In genomic region chr11:115071631-115072294, GRCm38 (mm10) we compare ENCODE assay signal across 8 mouse cellular contexts. TPM values are rescaled to one million over a fixed set of nuclear protein-coding genes. Genes with fewer than 3 reads are reported as not detected.
DNase-seq lines count a peak whose midpoint lies in the region; ATAC-seq and TF ChIP-seq lines count a peak whose summit lies in the region.

No protein-coding gene starts in this region.

- H3K79me2 ChIP-seq in C2C12 (ENCODE audit: control insufficient read depth, insufficient read depth): no peaks in the 10 kb centered on the region
- no peaks in the 10 kb centered on the region for H3K79me2 ChIP-seq in myocyte (ENCODE audit: control insufficient read depth, insufficient read depth)

- H3K79me3 ChIP-seq in C2C12 (ENCODE audit: low read depth): no peaks in the 10 kb centered on the region

- peak overlapping the region; percentile 95 for H3K27ac ChIP-seq in bone marrow macrophage, adult 2 months (ENCODE audit: insufficient read depth, low read depth, low read length)
- H3K27ac ChIP-seq in hindbrain, postnatal 0 days: peak overlapping the region; percentile 49; the same call in 1 of the 2 replicates
- no peak overlapping the region for H3K27ac ChIP-seq in liver, embryonic 15.5 days (replicated peaks)

- H3K9me3 ChIP-seq in hindbrain, postnatal 0 days (ENCODE audit: low read length): no peaks in the 10 kb centered on the region
- no peaks in the 10 kb centered on the region for H3K9me3 ChIP-seq in liver, embryonic 15.5 days (replicated peaks)

- peak; percentile 83 for ATAC-seq in hindbrain, postnatal 0 days
- no peak for ATAC-seq in liver, embryonic 15.5 days (ENCODE audit: insufficient read depth)

- no peaks in the 10 kb centered on the region for H3K36me3 ChIP-seq in C2C12 (ENCODE audit: control insufficient read depth, insufficient read depth)
- H3K36me3 ChIP-seq in hindbrain, postnatal 0 days (ENCODE audit: insufficient read depth, low read length): no peaks in the 10 kb centered on the region
- H3K36me3 ChIP-seq in liver, embryonic 15.5 days (replicated peaks): no peaks in the 10 kb centered on the region
- no peaks in the 10 kb centered on the region for H3K36me3 ChIP-seq in myocyte (ENCODE audit: control insufficient read depth, insufficient read depth)

- intact Hi-C loops in gastrocnemius, postnatal 14 days (cut with DNase I; ENCODE audit: low total_unique reads): no loop called here

- no peaks in the 10 kb centered on the region for H3K27me3 ChIP-seq in C2C12 (ENCODE audit: control insufficient read depth, insufficient read depth, insufficient read length)
- H3K27me3 ChIP-seq in hindbrain, postnatal 0 days (ENCODE audit: insufficient read depth, low read length): peaks cover 3% of the 10 kb centered on the region; the same call in 1 of the 2 replicates
- H3K27me3 ChIP-seq in liver, embryonic 15.5 days: no peaks in the 10 kb centered on the region
- no peaks in the 10 kb centered on the region for H3K27me3 ChIP-seq in myocyte (ENCODE audit: control insufficient read depth, insufficient read depth, insufficient read length)

- peak; percentile 55 for DNase-seq in gastrocnemius, postnatal 14 days
- DNase-seq in hindbrain, postnatal 0 days (ENCODE audit: low spot score): peak; percentile 82
- no peak for DNase-seq in cerebellum, adult 11-12 months
- DNase-seq in cerebellum, adult 11 months: no peak

- no peak for TF ChIP-seq POLR2A in bone marrow macrophage, adult 2 months (IDR thresholded peaks at IDR 0.05; ENCODE audit: borderline replicate concordance, low read depth, low read length)
- TF ChIP-seq POLR2A in myocyte (IDR thresholded peaks at IDR 0.05; ENCODE audit: insufficient read length, low read depth): no peak

- TF ChIP-seq CTCF in C2C12 (IDR thresholded peaks at IDR 0.05; ENCODE audit: control insufficient read depth, insufficient read depth, insufficient read length): no peak
- no peak for TF ChIP-seq CTCF in bone marrow macrophage, adult 2 months (IDR thresholded peaks at IDR 0.05; ENCODE audit: low read depth, low read length)
- TF ChIP-seq CTCF in hindbrain, postnatal 0 days (IDR thresholded peaks at IDR 0.05; ENCODE audit: low read depth): peak; percentile 35

- no peak overlapping the region for H3K4me3 ChIP-seq in C2C12 (ENCODE audit: insufficient read depth, poor library complexity, severe bottlenecking)
- H3K4me3 ChIP-seq in bone marrow macrophage, adult 2 months (ENCODE audit: insufficient read depth, low read length): peak overlapping the region; percentile 26
- no peak overlapping the region for H3K4me3 ChIP-seq in hindbrain, postnatal 0 days (ENCODE audit: low read length)
- no peak overlapping the region for H3K4me3 ChIP-seq in liver, embryonic 15.5 days (replicated peaks)
- no peak overlapping the region for H3K4me3 ChIP-seq in myocyte

- H3ac ChIP-seq in C2C12 (ENCODE audit: control insufficient read depth, insufficient read length, low read depth): peak overlapping the region; percentile 54
- H3ac ChIP-seq in myocyte (ENCODE audit: control insufficient read depth, insufficient read length): no peak overlapping the region

- H3K9ac ChIP-seq in hindbrain, postnatal 0 days (replicated peaks; ENCODE audit: low read length): no peak overlapping the region
- no peak overlapping the region for H3K9ac ChIP-seq in liver, embryonic 15.5 days

- WGBS in hindbrain, postnatal 0 days: 12% methylated on average over 14 of the region's 14 CpGs
- 12% methylated on average over 14 of the region's 14 CpGs for WGBS in liver, embryonic 15.5 days (ENCODE audit: insufficient replicate concordance)

- peaks cover 45% of the 10 kb centered on the region for H3K4me1 ChIP-seq in bone marrow macrophage, adult 2 months (ENCODE audit: control insufficient read depth, insufficient read depth, low read length)
- H3K4me1 ChIP-seq in hindbrain, postnatal 0 days (ENCODE audit: insufficient read depth, low read length): peaks cover 5% of the 10 kb centered on the region; the same call in 1 of the 2 replicates
- H3K4me1 ChIP-seq in liver, embryonic 15.5 days (replicated peaks): 0 out of 2 replicates have a peak, but pooled peaks cover 17% of the 10 kb centered on the region

- peak overlapping the region; percentile 45 for H3K4me2 ChIP-seq in hindbrain, postnatal 0 days (ENCODE audit: low read depth, low read length)
- H3K4me2 ChIP-seq in liver, embryonic 15.5 days: peak overlapping the region; percentile 13; the same call in 1 of the 2 replicates
- peak overlapping the region; percentile 68 for H3K4me2 ChIP-seq in myocyte (ENCODE audit: low read depth)

TF ChIP-seq in C2C12, 6 proteins besides CTCF, POLR2A, EP300 and RAD21:
- TF ChIP-seq USF1 (IDR thresholded peaks at IDR 0.05; ENCODE audit: low read depth): no peak
- TF ChIP-seq CEBPB (IDR thresholded peaks at IDR 0.05; ENCODE audit: low read depth): no peak
- TF ChIP-seq FOSL1 (IDR thresholded peaks at IDR 0.05; ENCODE audit: insufficient read depth, low read length, poor library complexity, severe bottlenecking): no peak
- peak; percentile 47 for TF ChIP-seq MAX (IDR thresholded peaks at IDR 0.05)
- TF ChIP-seq MYOD1 (IDR thresholded peaks at IDR 0.05; ENCODE audit: control insufficient read depth, insufficient read length, low read depth): peak; percentile 85
- TF ChIP-seq MYOG (IDR thresholded peaks at IDR 0.05; ENCODE audit: control insufficient read depth, extremely low read depth, insufficient read length): no peak

TF ChIP-seq in myocyte, 11 proteins besides CTCF, POLR2A, EP300 and RAD21:
- peak; percentile 23 to 89 (median 82) for TF ChIP-seq MYOD1 (IDR thresholded peaks at IDR 0.05; ENCODE audit: control insufficient read depth in 1 of 3, insufficient read length in 2 of 3, low read depth in 2 of 3)
- no peak for TF ChIP-seq SRF (IDR thresholded peaks at IDR 0.05; ENCODE audit: control insufficient read depth, insufficient read length, low read depth)
- peak; percentile 73 for TF ChIP-seq TCF12 (IDR thresholded peaks at IDR 0.05; ENCODE audit: insufficient read depth, poor library complexity, severe bottlenecking)
- TF ChIP-seq REST (IDR thresholded peaks at IDR 0.05; ENCODE audit: insufficient read depth, insufficient read length): no peak
- no peak for TF ChIP-seq CEBPB (IDR thresholded peaks at IDR 0.05; ENCODE audit: insufficient read depth, poor library complexity, severe bottlenecking)
- peak; percentile 77 for TF ChIP-seq TCF3 (IDR thresholded peaks at IDR 0.05; ENCODE audit: insufficient read length, low read depth)
- TF ChIP-seq MYOG (IDR thresholded peaks at IDR 0.05; ENCODE audit: control insufficient read depth in 1 of 3, insufficient read depth in 1 of 3, insufficient read length in 2 of 3, low read depth in 2 of 3): peak; percentile 55 to 90 (median 84)

RNA-seq across cellular contexts. Expression of gene Cd300e, which starts 9.8 kb away (rescaled TPM):
- not detected for polyA plus RNA-seq in C2C12 (2012; fragmentation: generic; extraction: Trizol)
- polyA plus RNA-seq in bone marrow macrophage, adult 2 months (2012; ENCODE audit: insufficient read depth, insufficient read length, missing spikeins): 10.0 and 11.1 TPM in 2 replicates
- not detected for total RNA-seq in gastrocnemius, postnatal 14 days (2021)
- not detected in 2 replicates for total RNA-seq in hindbrain, postnatal 0 days (2014; rRNA removed)
- polyA plus RNA-seq in hindbrain, postnatal 0 days (2015; fragmentation: Nextera tagmentation; extraction: Ambion mirVana): 0.09 and 0.14 TPM in 2 replicates
- polyA plus RNA-seq in liver, embryonic 15.5 days (2015; fragmentation: Nextera tagmentation; extraction: Ambion mirVana): 0.67 and 0.89 TPM in 2 replicates
- polyA plus RNA-seq in myocyte (2012; fragmentation: generic; extraction: Trizol): not detected

RNA-seq across cellular contexts. Expression of gene Rab37, which starts 19.5 kb away (rescaled TPM):
- 0.07 TPM for polyA plus RNA-seq in C2C12 (2012; fragmentation: generic; extraction: Trizol)
- not detected in 2 replicates for polyA plus RNA-seq in bone marrow macrophage, adult 2 months (2012; ENCODE audit: insufficient read depth, insufficient read length, missing spikeins)
- total RNA-seq in gastrocnemius, postnatal 14 days (2021): under 1 TPM; 0.62 TPM
- total RNA-seq in hindbrain, postnatal 0 days (2014; rRNA removed): 1.2 TPM in 2 replicates
- 1.2 and 1.3 TPM in 2 replicates for polyA plus RNA-seq in hindbrain, postnatal 0 days (2015; fragmentation: Nextera tagmentation; extraction: Ambion mirVana)
- 2.2 and 2.3 TPM in 2 replicates for polyA plus RNA-seq in liver, embryonic 15.5 days (2015; fragmentation: Nextera tagmentation; extraction: Ambion mirVana)
- polyA plus RNA-seq in myocyte (2012; fragmentation: generic; extraction: Trizol): 0.02 TPM

RNA-seq across cellular contexts. Expression of gene Cd300ld3, which starts 23.6 kb away (rescaled TPM):
- polyA plus RNA-seq in C2C12 (2012; fragmentation: generic; extraction: Trizol): not detected
- polyA plus RNA-seq in bone marrow macrophage, adult 2 months (2012; ENCODE audit: insufficient read depth, insufficient read length, missing spikeins): 542 and 670 TPM in 2 replicates
- 1 to 10 TPM in 1 of 2 experiments, not detected in 1; 3.1 TPM for total RNA-seq in gastrocnemius, postnatal 14 days (2021)
- total RNA-seq in hindbrain, postnatal 0 days (2014; rRNA removed): not detected in 2 replicates
- polyA plus RNA-seq in hindbrain, postnatal 0 days (2015; fragmentation: Nextera tagmentation; extraction: Ambion mirVana): not detected in 2 replicates
- polyA plus RNA-seq in liver, embryonic 15.5 days (2015; fragmentation: Nextera tagmentation; extraction: Ambion mirVana): not detected in 2 replicates
- not detected for polyA plus RNA-seq in myocyte (2012; fragmentation: generic; extraction: Trizol)

RNA-seq across cellular contexts. Expression of gene Cd300ld5, which starts 34.2 kb away (rescaled TPM):
- 0.16 TPM for polyA plus RNA-seq in C2C12 (2012; fragmentation: generic; extraction: Trizol)
- polyA plus RNA-seq in bone marrow macrophage, adult 2 months (2012; ENCODE audit: insufficient read depth, insufficient read length, missing spikeins): 16.3 and 17.2 TPM in 2 replicates
- 1 to 10 TPM in 1 of 2 experiments, not detected in 1; 3.3 TPM for total RNA-seq in gastrocnemius, postnatal 14 days (2021)
- total RNA-seq in hindbrain, postnatal 0 days (2014; rRNA removed): not detected in 2 replicates
- polyA plus RNA-seq in hindbrain, postnatal 0 days (2015; fragmentation: Nextera tagmentation; extraction: Ambion mirVana): not detected in 2 replicates
- not detected in 2 replicates for polyA plus RNA-seq in liver, embryonic 15.5 days (2015; fragmentation: Nextera tagmentation; extraction: Ambion mirVana)
- polyA plus RNA-seq in myocyte (2012; fragmentation: generic; extraction: Trizol): 0.16 TPM

RNA-seq across cellular contexts. Expression of gene Cd300ld4, which starts 45.0 kb away (rescaled TPM):
- polyA plus RNA-seq in C2C12 (2012; fragmentation: generic; extraction: Trizol) (not detected), myocyte (2012; fragmentation: generic; extraction: Trizol) (not detected)
- 28.8 and 32.2 TPM in 2 replicates for polyA plus RNA-seq in bone marrow macrophage, adult 2 months (2012; ENCODE audit: insufficient read depth, insufficient read length, missing spikeins)
- 1 to 10 TPM in 1 of 2 experiments, not detected in 1; 1.1 TPM for total RNA-seq in gastrocnemius, postnatal 14 days (2021)
- not detected in 2 replicates for total RNA-seq in hindbrain, postnatal 0 days (2014; rRNA removed)
- polyA plus RNA-seq in hindbrain, postnatal 0 days (2015; fragmentation: Nextera tagmentation; extraction: Ambion mirVana): not detected in 2 replicates
- polyA plus RNA-seq in liver, embryonic 15.5 days (2015; fragmentation: Nextera tagmentation; extraction: Ambion mirVana): not detected in 2 replicates

Comparison
In these comparisons a context has a peak if more than half of its experiments do, and no peak if none do; other contexts are left out.
1. DNase-seq: peak in gastrocnemius, postnatal 14 days (single experiment) and hindbrain, postnatal 0 days (single experiment); none in cerebellum, adult 11-12 months (single experiment) and cerebellum, adult 11 months (single experiment).
2. H3K4me2 ChIP-seq: peak in every context shown above with its lines; median percentile 68 in myocyte; 45 in hindbrain, postnatal 0 days; 13 in liver, embryonic 15.5 days.
3. RNA of gene Cd300ld3, which starts 23.6 kb away (polyA plus RNA-seq): 542 to 670 TPM in bone marrow macrophage, adult 2 months; not detected in liver, embryonic 15.5 days, not detected in C2C12 (single experiment), not detected in hindbrain, postnatal 0 days and not detected in myocyte (single experiment); every median in the first group is over 100 times any median in the second.